Mouse (Mus musculus) midbrain, postnatal 0 days (tissue): ENCODE measurements around the gene Olfr366. TPM values are rescaled to one million over a fixed set of nuclear protein-coding genes. Genes with fewer than 3 reads are reported as not detected.
"Not testable (repeated sequence)": the region's sequence is repeated elsewhere in the genome, so short reads cannot be mapped to it uniquely, and the experiment has no call there.

ENCODE experiments used
- ATAC-seq: fragments of 200-750 bp; cut with Nextera tagmentation; 2 replicates; pipeline ENCODE4 v1.8.0; 2017; ENCODE audit warnings: moderate number of reproducible peaks, mild to moderate bottlenecking, moderate TSS enrichment, moderate library complexity; ENCODE audit not compliant: low FRiP score
- DNase-seq: peaks from one replicate; pipeline ENCODE4 v3.0.0-alpha.2; 2015; ENCODE audit warnings: low spot score
- H3K27ac ChIP-seq: fragments of 300-500 bp; sonication (generic); 2 replicates; pipeline ENCODE4 v1.5.1; 2014; ENCODE audit warnings: low read depth, mild to moderate bottlenecking, low read length, mixed read lengths
- H3K27me3 ChIP-seq: fragments of 300-500 bp; sonication (generic); 2 replicates; pipeline ENCODE4 v1.6.1; 2014; ENCODE audit warnings: low read length, control low read depth, mixed read lengths; ENCODE audit not compliant: insufficient read depth
- H3K36me3 ChIP-seq: fragments of 300-500 bp; sonication (generic); 2 replicates; pipeline ENCODE4 v1.6.1; 2014; ENCODE audit warnings: low read length, control low read depth, mixed read lengths; ENCODE audit not compliant: insufficient read depth
- H3K4me1 ChIP-seq: fragments of 300-500 bp; sonication (generic); 2 replicates; pipeline ENCODE4 v1.6.1; 2014; ENCODE audit warnings: mild to moderate bottlenecking, control low read depth, antibody characterized with exemption, low read length, mixed read lengths; ENCODE audit not compliant: insufficient read depth
- H3K4me2 ChIP-seq: fragments of 300-500 bp; sonication (generic); 2 replicates; pipeline ENCODE4 v1.6.1; 2014; ENCODE audit warnings: low read depth, mild to moderate bottlenecking, low read length, mixed read lengths; ENCODE audit not compliant: poor library complexity, severe bottlenecking
- H3K4me3 ChIP-seq: fragments of 300-500 bp; sonication (generic); 2 replicates; pipeline ENCODE4 v1.5.1; 2014; ENCODE audit warnings: low read depth, mild to moderate bottlenecking, low read length, moderate library complexity
- H3K9ac ChIP-seq: fragments of 300-500 bp; sonication (generic); replicated peaks from 2 replicates; pipeline ENCODE4 v1.6.1; 2014; ENCODE audit warnings: mild to moderate bottlenecking, low read length, moderate library complexity, mixed read lengths; ENCODE audit not compliant: poor library complexity, severe bottlenecking
- H3K9me3 ChIP-seq: fragments of 300-500 bp; sonication (generic); 2 replicates; pipeline ENCODE4 v1.6.1; 2016; ENCODE audit warnings: low read length, control low read depth
- CTCF ChIP-seq: IDR thresholded peaks from 2 replicates; pipeline ENCODE4 v1.5.1; 2016; ENCODE audit warnings: antibody characterized with exemption, mild to moderate bottlenecking
- WGBS: fragments of 180-500 bp; shearing (Covaris S2); extraction: QIAGEN DNeasy Blood & Tissue Kit; methylation state at CpG from one replicate; pipeline ENCODE4 v1.1.7; 2014; 5-methylcytosine and 5-hydroxymethylcytosine counted together
- polyA plus RNA-seq: library from polyadenylated mRNA; unstranded; fragments of >200 nt; fragmentation: Nextera tagmentation; extraction: Ambion mirVana; gene quantifications from 2 replicates; pipeline ENCODE4 v1.2.1, GENCODE M21; 2015
- total RNA-seq: library from RNA; depleted of rRNA; stranded (reverse); fragments of >200 nt; gene quantifications from 2 replicates; pipeline ENCODE4 v1.2.3, GENCODE M21; 2014; rRNA removed

Gene Olfr366
- total RNA-seq (not detected in 2 replicates), polyA plus RNA-seq (not detected in 2 replicates)

- Histone ChIP-seq H3K9me3 (peaks cover 4% of the 10 kb centered on the region; the same call in 1 of the 2 replicates), H3K4me2 (no peak within 1 kb of the TSS), H3K36me3 (no peaks in the 10 kb centered on the region), H3K4me3 (no peak within 1 kb of the TSS), H3K4me1 (no peaks in the 10 kb centered on the region), H3K9ac (no peak within 1 kb of the TSS), H3K27me3 (no peaks in the 10 kb centered on the region), H3K27ac (no peak within 1 kb of the TSS)
- no peak for TF ChIP-seq CTCF
- DNase-seq (no peak), ATAC-seq (no peak)
These were observed at the start of gene Olfr366 for GRCm38 (mm10) chr2:37211274-37211673. Gene Olfr366, plus strand, starts transcription at chr2:37211574.

- Histone ChIP-seq H3K9ac (no peak within 1 kb of the TSS), H3K4me3 (no peak within 1 kb of the TSS), H3K36me3 (no peaks in the 10 kb centered on the region), H3K4me2 (no peak within 1 kb of the TSS), H3K27ac (no peak within 1 kb of the TSS), H3K9me3 (0 out of 2 replicates have a peak, but pooled peaks cover 6% of the 10 kb centered on the region), H3K27me3 (no peaks in the 10 kb centered on the region), H3K4me1 (no peaks in the 10 kb centered on the region)
- no peak for ATAC-seq
- WGBS = 72% methylated on average over 3 of the region's 3 CpGs
- TF ChIP-seq CTCF = no peak
- DNase-seq = no peak
These were observed 23.5 kb upstream of the Olfr366 start, which contains the start of gene Olfr365 for GRCm38 (mm10) chr2:37187898-37188297. Gene Olfr365, plus strand, starts transcription at chr2:37188198.

GRCm38 (mm10) chr2:37261781-37262180, 50.4 kb downstream of the Olfr366 start:
- not testable (repeated sequence) for H3K4me2 ChIP-seq, H3K4me3 ChIP-seq, H3K9me3 ChIP-seq, ATAC-seq, H3K27ac ChIP-seq, H3K27me3 ChIP-seq, H3K9ac ChIP-seq, DNase-seq, H3K36me3 ChIP-seq, H3K4me1 ChIP-seq
- WGBS = 78% methylated on average over 7 of the region's 7 CpGs

Other genes starting within 250 kb of the Olfr366 start
- gene Olfr357, start 217.7 kb upstream of the Olfr366 start, total RNA-seq = not detected in 2 replicates
- not detected in 2 replicates for gene Olfr357, start 217.7 kb upstream of the Olfr366 start, polyA plus RNA-seq
- not detected in 2 replicates for gene Olfr358, start 202.2 kb upstream of the Olfr366 start, total RNA-seq
- not detected in 2 replicates for gene Olfr358, start 202.2 kb upstream of the Olfr366 start, polyA plus RNA-seq
- not detected in 2 replicates for gene Olfr360, start 145.8 kb upstream of the Olfr366 start, total RNA-seq
- gene Olfr360, start 145.8 kb upstream of the Olfr366 start, polyA plus RNA-seq = not detected in 2 replicates
- not detected in 2 replicates for gene Olfr361, start 122.3 kb upstream of the Olfr366 start, total RNA-seq
- gene Olfr361, start 122.3 kb upstream of the Olfr366 start, polyA plus RNA-seq = not detected in 2 replicates
- gene Olfr362, start 93.7 kb upstream of the Olfr366 start, total RNA-seq = not detected in 2 replicates
- gene Olfr362, start 93.7 kb upstream of the Olfr366 start, polyA plus RNA-seq = not detected in 2 replicates
- gene Olfr364-ps1, start 72.3 kb upstream of the Olfr366 start, total RNA-seq = not detected in 2 replicates
- not detected in 2 replicates for gene Olfr364-ps1, start 72.3 kb upstream of the Olfr366 start, polyA plus RNA-seq
- gene Olfr365, start 23.4 kb upstream of the Olfr366 start, total RNA-seq = not detected in 2 replicates
- not detected in 2 replicates for gene Olfr365, start 23.4 kb upstream of the Olfr366 start, polyA plus RNA-seq
- not detected in 2 replicates for gene Olfr368, start 114.9 kb downstream of the Olfr366 start, total RNA-seq
- gene Olfr368, start 114.9 kb downstream of the Olfr366 start, polyA plus RNA-seq = not detected in 2 replicates
- 35.5 and 41.7 TPM in 2 replicates for gene Pdcl, start 147.8 kb downstream of the Olfr366 start, total RNA-seq
- gene Pdcl, start 147.8 kb downstream of the Olfr366 start, polyA plus RNA-seq = 32.8 and 35.0 TPM in 2 replicates
- 56.2 and 70.4 TPM in 2 replicates for gene Rc3h2, start 211.3 kb downstream of the Olfr366 start, total RNA-seq
- 9.0 and 13.3 TPM in 2 replicates for gene Rc3h2, start 211.3 kb downstream of the Olfr366 start, polyA plus RNA-seq
- gene Zbtb26, start 231.6 kb downstream of the Olfr366 start, total RNA-seq = 14.3 and 15.1 TPM in 2 replicates
- gene Zbtb26, start 231.6 kb downstream of the Olfr366 start, polyA plus RNA-seq = 2.5 and 2.6 TPM in 2 replicates
- gene Zbtb6, start 231.6 kb downstream of the Olfr366 start, total RNA-seq = 30.6 and 37.9 TPM in 2 replicates
- 9.2 and 9.5 TPM in 2 replicates for gene Zbtb6, start 231.6 kb downstream of the Olfr366 start, polyA plus RNA-seq
- 65.0 and 89.4 TPM in 2 replicates for gene Rabgap1, start 231.7 kb downstream of the Olfr366 start, total RNA-seq
- 38.9 and 45.2 TPM in 2 replicates for gene Rabgap1, start 231.7 kb downstream of the Olfr366 start, polyA plus RNA-seq